Comparison of ENCODE assay signal across 13 mouse cellular contexts in genomic region chr10:43037455-43037793, GRCm38 (mm10).
DNase-seq lines count a peak whose midpoint lies in the region; ATAC-seq and TF ChIP-seq lines count a peak whose summit lies in the region.
"Had no signal": no experiment of that assay in that cellular context is flagged by ENCODE, and none has a peak within 500 bp of the region (broad histone marks: within the 10 kb centered on the region; RNA-seq: fewer than 3 reads in every experiment).

No protein-coding gene starts in this region.

- H3K4me1 ChIP-seq in heart, postnatal 0 days (ENCODE audit: control insufficient read depth, insufficient read depth): peaks cover 34% of the 10 kb centered on the region
- H3K4me1 ChIP-seq in heart, adult 2 months (ENCODE audit: control insufficient read depth, insufficient read depth, low read length): peaks cover 8% of the 10 kb centered on the region
- H3K4me1 ChIP-seq in embryonic facial prominence, embryonic 11.5 days (ENCODE audit: control insufficient read depth, insufficient read depth, low read length): peaks cover 2% of the 10 kb centered on the region
- peaks cover 49% of the 10 kb centered on the region for H3K4me1 ChIP-seq in hindbrain, embryonic 15.5 days (replicated peaks)
- H3K4me1 ChIP-seq in neural tube, embryonic 14.5 days (ENCODE audit: control insufficient read depth, insufficient read depth, low read length): peaks cover 21% of the 10 kb centered on the region; the same call in 1 of the 2 replicates

- H3K27ac ChIP-seq in heart, postnatal 0 days (ENCODE audit: low read depth): no peak overlapping the region
- H3K27ac ChIP-seq in heart, adult 2 months: no peak overlapping the region
- H3K27ac ChIP-seq in embryonic facial prominence, embryonic 11.5 days (replicated peaks; ENCODE audit: low read depth, low read length): no peak overlapping the region
- H3K27ac ChIP-seq in hindbrain, embryonic 15.5 days (replicated peaks): no peak overlapping the region
- H3K27ac ChIP-seq in neural tube, embryonic 14.5 days (ENCODE audit: low read depth, low read length): no peak overlapping the region
- H3K27ac ChIP-seq: heart, embryonic 15.5 days had no signal

- peak; percentile 45; the same call in 1 of the 2 replicates for ATAC-seq in heart, postnatal 0 days (ENCODE audit: insufficient read depth, low read depth)
- no peak for ATAC-seq in embryonic facial prominence, embryonic 11.5 days (replicated peaks; ENCODE audit: insufficient number of reproducible peaks, low FRiP score, low TSS enrichment, low read depth)
- ATAC-seq in hindbrain, embryonic 15.5 days (ENCODE audit: low FRiP score, low read depth): peak; percentile 20; the same call in 1 of the 2 replicates
- ATAC-seq in neural tube, embryonic 14.5 days (ENCODE audit: low read depth): 0 out of 2 replicates have a peak, but pooled peaks have one; percentile 5
- ATAC-seq: intestine, embryonic 16.5 days had no signal

- no peaks in the 10 kb centered on the region for H3K27me3 ChIP-seq in heart, postnatal 0 days (ENCODE audit: control insufficient read depth, insufficient read depth, low read length)
- H3K27me3 ChIP-seq in heart, adult 2 months (ENCODE audit: control insufficient read depth, insufficient read depth, low read length): no peaks in the 10 kb centered on the region
- H3K27me3 ChIP-seq in embryonic facial prominence, embryonic 11.5 days (ENCODE audit: control insufficient read depth, insufficient read depth, low read length): no peaks in the 10 kb centered on the region
- no peaks in the 10 kb centered on the region for H3K27me3 ChIP-seq in hindbrain, embryonic 15.5 days
- no peaks in the 10 kb centered on the region for H3K27me3 ChIP-seq in neural tube, embryonic 14.5 days (ENCODE audit: control insufficient read depth, insufficient read depth, low read length)
- H3K27me3 ChIP-seq: CH12.LX; heart, embryonic 15.5 days had no signal

- 48% methylated on average over 7 of the region's 7 CpGs for WGBS in heart, postnatal 0 days
- 52% methylated on average over 7 of the region's 7 CpGs for WGBS in heart, adult 2 months
- WGBS in embryonic facial prominence, embryonic 11.5 days: 27% methylated on average over 7 of the region's 7 CpGs
- 32% methylated on average over 7 of the region's 7 CpGs for WGBS in hindbrain, embryonic 15.5 days
- 27% methylated on average over 7 of the region's 7 CpGs for WGBS in neural tube, embryonic 14.5 days

- H3K79me2 ChIP-seq in heart, adult 2 months (replicated peaks; ENCODE audit: control insufficient read depth, insufficient read depth, low read length): no peaks in the 10 kb centered on the region

- intact Hi-C loops in heart, adult 2 months (cut with DNase I): no loop called here

- no peak for TF ChIP-seq CTCF in heart, postnatal 0 days (IDR thresholded peaks at IDR 0.05; ENCODE audit: low read depth)
- no peak for TF ChIP-seq CTCF in heart, adult 2 months (IDR thresholded peaks at IDR 0.05)

- no peak for DNase-seq in heart, postnatal 0 days (ENCODE audit: low spot score)
- DNase-seq in heart, adult 2 months: no peak
- peak; percentile 23 for DNase-seq in embryonic facial prominence, embryonic 11.5 days (ENCODE audit: low spot score)
- no peak for DNase-seq in adipocyte (ENCODE audit: low spot score)
- no peak for DNase-seq in layer of hippocampus, postnatal 14 days (ENCODE audit: low spot score in 2 of 2)
- DNase-seq: adrenal gland, postnatal 36 days; cerebellum, postnatal 25 days had no signal

- no peak for TF ChIP-seq EP300 in heart, postnatal 0 days (IDR thresholded peaks at IDR 0.05; ENCODE audit: low read depth)
- TF ChIP-seq EP300 in heart, adult 2 months (IDR thresholded peaks at IDR 0.05; ENCODE audit: insufficient read depth, low read depth, low read length): no peak

- H3K9ac ChIP-seq in heart, postnatal 0 days (replicated peaks; ENCODE audit: low read depth, low read length): no peak overlapping the region
- H3K9ac ChIP-seq in heart, adult 2 months (ENCODE audit: low read depth, low read length): no peak overlapping the region
- H3K9ac ChIP-seq in embryonic facial prominence, embryonic 11.5 days (replicated peaks; ENCODE audit: low read length): no peak overlapping the region
- H3K9ac ChIP-seq in hindbrain, embryonic 15.5 days: no peak overlapping the region
- H3K9ac ChIP-seq in neural tube, embryonic 14.5 days (replicated peaks; ENCODE audit: low read depth, low read length): no peak overlapping the region
- H3K9ac ChIP-seq: heart, embryonic 15.5 days had no signal

- no peak overlapping the region for H3K4me2 ChIP-seq in heart, postnatal 0 days (ENCODE audit: low read depth, low read length)
- H3K4me2 ChIP-seq in embryonic facial prominence, embryonic 11.5 days (ENCODE audit: low read depth, low read length): no peak overlapping the region
- H3K4me2 ChIP-seq in hindbrain, embryonic 15.5 days: no peak overlapping the region
- no peak overlapping the region for H3K4me2 ChIP-seq in neural tube, embryonic 14.5 days (ENCODE audit: low read depth, low read length)
- H3K4me2 ChIP-seq: heart, embryonic 15.5 days; liver, embryonic 11.5 days had no signal

- TF ChIP-seq POLR2A in heart, adult 2 months (IDR thresholded peaks at IDR 0.05; ENCODE audit: insufficient read depth, low read depth, low read length): no peak

- H3K9me3 ChIP-seq in heart, postnatal 0 days (replicated peaks; ENCODE audit: control insufficient read depth, low read length): no peaks in the 10 kb centered on the region
- no peaks in the 10 kb centered on the region for H3K9me3 ChIP-seq in embryonic facial prominence, embryonic 11.5 days (replicated peaks; ENCODE audit: control insufficient read depth, low read length)
- H3K9me3 ChIP-seq in hindbrain, embryonic 15.5 days: no peaks in the 10 kb centered on the region
- H3K9me3 ChIP-seq in neural tube, embryonic 14.5 days (ENCODE audit: control insufficient read depth, low read length): no peaks in the 10 kb centered on the region
- H3K9me3 ChIP-seq: heart, embryonic 15.5 days had no signal

- H3K4me3 ChIP-seq in heart, postnatal 0 days (ENCODE audit: low read depth, low read length): no peak overlapping the region
- H3K4me3 ChIP-seq in heart, adult 2 months: no peak overlapping the region
- H3K4me3 ChIP-seq in embryonic facial prominence, embryonic 11.5 days (ENCODE audit: low read depth, low read length): no peak overlapping the region
- H3K4me3 ChIP-seq in hindbrain, embryonic 15.5 days: no peak overlapping the region
- H3K4me3 ChIP-seq in neural tube, embryonic 14.5 days (ENCODE audit: low read depth, low read length): no peak overlapping the region
- H3K4me3 ChIP-seq: heart, embryonic 15.5 days had no signal

- no peaks in the 10 kb centered on the region for H3K36me3 ChIP-seq in heart, postnatal 0 days (replicated peaks; ENCODE audit: control insufficient read depth, insufficient read depth, low read length)
- no peaks in the 10 kb centered on the region for H3K36me3 ChIP-seq in heart, adult 2 months (ENCODE audit: control insufficient read depth, insufficient read depth, low read length)
- H3K36me3 ChIP-seq in embryonic facial prominence, embryonic 11.5 days (replicated peaks; ENCODE audit: control insufficient read depth, insufficient read depth, low read depth, low read length): no peaks in the 10 kb centered on the region
- H3K36me3 ChIP-seq in hindbrain, embryonic 15.5 days: no peaks in the 10 kb centered on the region
- no peaks in the 10 kb centered on the region for H3K36me3 ChIP-seq in neural tube, embryonic 14.5 days (ENCODE audit: control insufficient read depth, insufficient read depth, low read length)
- H3K36me3 ChIP-seq: heart, embryonic 15.5 days had no signal
